Mouse (Mus musculus): ENCODE data around the gene Cit. TPM values are rescaled to one million over a fixed set of nuclear protein-coding genes. Genes with fewer than 3 reads are reported as not detected.

Cit gene
- total RNA-seq, 1 experiment from 2014 or later, result 51.2 TPM

DNA sequence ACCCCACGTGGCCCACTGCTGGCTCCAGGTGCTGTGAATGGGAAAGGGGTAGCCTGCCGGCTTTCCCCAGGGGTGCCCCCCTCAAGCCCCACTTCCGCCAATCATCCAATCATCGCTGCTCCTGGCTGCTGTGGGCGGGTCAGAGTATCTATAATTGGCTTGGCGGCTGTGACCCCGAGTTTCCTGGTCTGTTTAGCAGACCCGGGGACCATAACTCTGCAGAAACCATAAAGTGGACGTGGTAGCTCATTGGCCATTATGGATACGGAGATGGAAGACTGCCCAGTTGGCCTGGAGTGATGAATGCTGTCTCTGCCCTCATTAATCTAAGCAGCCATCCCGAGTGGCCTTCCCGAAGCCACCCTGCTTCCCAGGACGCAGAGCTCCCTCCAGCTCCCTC, 158.7 kb downstream of the Cit start:
- 0 out of 2 replicates have a peak, but pooled peaks have one; percentile 18 for ATAC-seq (replicated peaks; ENCODE audit: low read depth, poor library complexity, severe bottlenecking)

DNA sequence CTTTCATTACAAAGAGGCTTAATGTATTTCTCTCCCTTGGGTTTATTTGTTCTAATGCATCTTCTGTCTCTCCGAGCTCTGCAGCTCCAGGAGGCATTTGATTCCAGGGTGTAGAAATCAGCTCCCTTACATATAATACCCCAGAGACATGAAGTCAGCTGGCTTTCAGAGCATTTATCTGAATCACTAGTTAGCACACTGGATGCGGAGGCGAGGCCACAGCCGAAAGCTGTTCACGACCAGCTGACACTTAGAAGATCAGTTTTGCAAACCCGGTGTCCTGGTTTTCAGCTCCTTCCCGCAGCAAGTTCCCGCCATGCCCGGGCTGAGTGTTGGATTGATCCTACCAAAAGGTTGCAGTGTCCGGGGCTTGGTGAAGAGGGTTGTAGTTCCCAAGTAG, 159.2 kb downstream of the Cit start:
- no peak for ATAC-seq (replicated peaks; ENCODE audit: low read depth, poor library complexity, severe bottlenecking)

DNA sequence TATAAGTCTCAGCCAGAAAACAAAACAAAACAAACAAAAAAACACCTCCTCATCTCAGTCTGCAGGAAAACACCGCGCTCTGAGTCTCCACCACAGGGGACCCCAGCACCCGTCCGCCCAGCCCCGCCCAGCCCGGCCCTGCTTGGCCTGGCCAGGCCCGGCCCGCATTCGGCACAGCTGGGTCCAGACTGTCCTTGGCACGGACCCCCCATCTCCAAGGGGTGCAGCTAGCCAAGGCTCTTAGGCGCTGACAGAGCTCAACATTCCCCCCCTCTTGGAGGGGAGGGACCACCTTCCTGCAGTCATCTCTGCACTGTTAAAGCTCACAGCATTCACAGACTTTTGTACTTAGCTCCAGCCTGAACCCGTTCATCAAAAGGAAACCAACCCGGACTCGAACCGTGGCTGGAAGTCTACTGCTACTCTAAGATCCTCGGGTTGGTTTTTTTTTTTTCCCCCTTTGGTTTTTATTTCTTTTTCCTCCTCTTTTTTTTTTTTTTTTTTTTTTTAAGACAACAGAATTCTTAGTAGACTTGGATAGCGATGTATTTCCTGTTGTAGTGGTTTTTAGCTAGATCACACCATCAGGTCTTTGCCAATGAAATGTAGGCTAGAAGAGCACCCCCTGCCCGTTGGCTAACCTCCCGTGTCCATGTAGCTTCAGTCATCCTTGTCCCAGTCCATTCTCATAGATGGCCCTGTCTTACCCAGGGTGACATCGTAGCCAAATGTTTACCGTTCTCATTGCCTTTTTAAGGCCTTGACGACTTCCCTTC, 161.4 kb downstream of the Cit start:
- no peak for ATAC-seq (replicated peaks; ENCODE audit: low read depth, poor library complexity, severe bottlenecking)

DNA sequence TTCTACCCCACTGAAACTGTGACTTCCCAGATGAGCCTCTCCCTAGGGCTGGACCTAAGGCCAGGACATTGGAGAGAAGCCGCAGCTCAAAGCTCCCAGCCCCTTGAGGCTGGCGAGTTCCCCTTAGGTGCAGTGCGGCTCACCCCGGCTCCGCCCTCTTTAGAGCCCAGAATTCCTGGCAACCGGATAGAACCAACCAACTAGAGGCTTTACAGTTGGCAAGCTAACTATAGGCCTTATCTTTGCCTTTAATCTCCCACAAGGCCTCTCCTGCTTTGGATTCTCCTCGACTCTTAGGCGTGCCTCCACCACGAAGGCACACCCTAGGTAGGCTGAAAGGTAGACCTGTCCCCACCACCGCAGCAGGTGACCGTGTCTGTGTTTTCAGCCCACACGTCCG, 162.6 kb downstream of the Cit start:
- no peak for ATAC-seq (replicated peaks; ENCODE audit: low read depth, poor library complexity, severe bottlenecking)

DNA sequence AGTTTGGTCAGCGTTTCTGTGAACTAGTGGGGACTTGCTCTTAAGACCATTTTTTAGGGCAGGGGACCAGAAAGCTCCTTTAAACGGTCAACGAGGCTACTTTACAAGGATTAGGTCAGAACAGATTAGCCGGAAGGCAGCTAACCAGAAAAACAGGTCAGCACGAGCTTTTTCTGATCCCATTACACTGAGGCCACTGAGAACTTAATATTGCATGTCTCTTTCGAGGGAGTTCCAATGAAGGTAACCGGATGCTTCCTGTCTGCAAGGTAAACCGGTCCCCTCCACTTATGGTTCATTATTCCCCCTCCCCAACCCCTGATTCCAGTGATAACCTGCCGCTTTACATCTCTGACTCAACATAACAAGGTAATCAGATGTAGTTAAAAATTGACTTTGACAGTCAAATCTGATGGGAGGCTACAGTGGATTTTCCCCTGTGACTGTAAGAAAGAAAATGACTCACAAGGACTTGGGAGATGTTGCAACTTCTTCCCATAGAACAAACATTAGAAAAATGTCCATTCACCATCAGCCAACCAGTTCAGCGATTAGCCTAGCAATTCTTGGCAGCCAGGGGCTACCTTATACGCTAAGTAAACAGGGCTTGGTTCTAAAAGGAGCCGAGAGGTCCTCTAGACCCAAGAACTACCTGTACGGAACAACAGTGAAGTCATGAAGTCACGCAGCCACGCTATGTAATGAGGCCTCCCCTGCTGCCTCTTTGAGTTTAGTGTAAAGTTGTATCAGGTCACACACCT, 164.2 kb downstream of the Cit start:
- ATAC-seq (replicated peaks; ENCODE audit: low read depth, poor library complexity, severe bottlenecking), result no peak

DNA sequence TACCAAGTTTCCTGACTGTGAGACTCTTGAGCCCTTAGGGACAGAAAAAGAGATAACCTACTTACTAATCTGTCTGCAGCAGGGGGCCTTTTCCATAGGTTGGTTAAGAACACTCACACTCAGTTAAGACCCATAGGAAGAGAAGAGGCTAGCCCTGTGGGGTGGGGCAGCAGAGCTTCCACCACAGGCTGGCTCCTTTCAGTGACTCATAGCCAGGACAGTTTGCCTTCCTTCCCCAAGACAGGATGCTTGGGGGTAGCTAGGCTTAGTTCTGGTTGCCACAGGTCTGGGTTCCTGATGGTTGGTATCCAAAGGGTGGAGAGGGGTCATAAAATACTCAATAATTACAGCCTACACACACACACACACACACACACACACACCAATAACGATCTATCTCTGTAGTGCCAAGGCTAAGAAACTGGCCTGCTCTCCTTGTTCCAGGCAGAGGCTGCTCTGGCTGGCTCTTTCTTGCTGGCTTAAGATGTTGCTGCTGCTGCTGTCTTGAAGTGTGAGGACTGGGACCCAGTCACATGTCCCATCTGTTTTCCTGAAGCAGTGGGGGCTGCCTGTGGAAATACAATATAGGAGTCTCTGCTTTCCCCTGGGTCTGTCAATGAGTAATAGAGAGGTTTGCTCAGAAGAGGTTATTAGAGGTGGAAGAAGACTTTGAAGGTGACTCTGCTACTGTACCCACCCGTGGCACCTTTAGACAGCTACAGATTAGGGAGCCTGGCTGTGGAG, 165.0 kb downstream of the Cit start:
- no peak for ATAC-seq (replicated peaks; ENCODE audit: low read depth, poor library complexity, severe bottlenecking)

DNA sequence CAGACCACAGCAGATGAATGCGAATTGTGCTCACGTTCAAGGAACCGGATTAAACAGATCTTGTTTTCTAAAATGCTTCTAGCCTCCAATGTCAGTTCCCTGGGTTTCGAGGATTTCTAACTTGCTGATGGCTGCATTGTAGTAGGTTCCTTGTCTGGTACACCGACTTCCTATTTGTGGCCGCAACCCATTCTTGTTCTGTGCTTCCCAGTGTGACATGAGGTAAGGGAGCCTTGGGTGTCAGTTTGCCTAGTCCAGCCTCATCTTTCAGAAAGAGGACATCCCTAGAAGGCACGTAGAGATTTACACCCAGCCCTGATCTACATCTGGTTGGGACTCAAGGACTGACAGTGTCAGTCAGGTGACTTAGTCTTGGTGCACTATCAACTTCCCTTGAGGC, 166.6 kb downstream of the Cit start:
- peak; percentile 39; the same call in 1 of the 2 replicates for ATAC-seq (replicated peaks; ENCODE audit: low read depth, poor library complexity, severe bottlenecking)

DNA sequence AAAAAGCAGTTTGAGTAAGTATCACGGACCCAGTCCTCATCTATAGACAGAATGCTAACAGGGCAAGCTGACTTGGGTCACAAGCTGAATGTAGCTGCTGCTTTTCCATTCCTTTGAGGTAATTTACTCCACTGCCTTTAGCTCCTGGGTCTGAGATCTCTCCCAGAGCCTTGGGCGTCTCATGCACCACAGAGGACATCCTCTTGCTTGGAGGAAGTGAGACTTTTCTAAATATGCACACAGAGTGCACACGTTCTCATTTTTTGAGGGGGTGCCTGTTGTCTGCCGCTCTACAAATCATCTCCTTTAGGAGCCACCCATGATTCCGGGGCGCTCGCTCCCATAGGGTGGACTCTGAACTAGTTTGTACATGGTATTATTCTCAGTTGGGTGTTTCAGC, 167.4 kb downstream of the Cit start:
- no peak for ATAC-seq (replicated peaks; ENCODE audit: low read depth, poor library complexity, severe bottlenecking)

DNA sequence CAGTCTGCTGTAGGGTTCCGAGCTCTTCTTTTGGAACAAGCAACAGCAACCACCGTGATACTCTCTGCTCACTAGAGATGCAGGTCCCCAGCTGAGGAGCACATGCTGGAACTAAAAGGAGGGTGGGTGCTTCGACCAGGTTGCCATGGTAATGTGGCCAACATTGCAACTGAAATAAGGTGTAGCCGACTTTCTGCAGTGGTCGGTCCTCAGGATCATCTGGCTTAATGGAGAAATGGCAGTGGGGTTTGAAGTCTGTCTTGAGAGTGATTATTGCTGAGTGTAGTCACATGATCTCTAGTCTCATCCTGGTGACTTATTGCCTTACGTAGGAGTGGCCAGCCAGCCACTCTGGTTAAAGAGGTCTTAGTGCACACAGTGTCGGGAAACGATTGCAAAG, 168.7 kb downstream of the Cit start:
- no peak for ATAC-seq (replicated peaks; ENCODE audit: low read depth, poor library complexity, severe bottlenecking)

DNA sequence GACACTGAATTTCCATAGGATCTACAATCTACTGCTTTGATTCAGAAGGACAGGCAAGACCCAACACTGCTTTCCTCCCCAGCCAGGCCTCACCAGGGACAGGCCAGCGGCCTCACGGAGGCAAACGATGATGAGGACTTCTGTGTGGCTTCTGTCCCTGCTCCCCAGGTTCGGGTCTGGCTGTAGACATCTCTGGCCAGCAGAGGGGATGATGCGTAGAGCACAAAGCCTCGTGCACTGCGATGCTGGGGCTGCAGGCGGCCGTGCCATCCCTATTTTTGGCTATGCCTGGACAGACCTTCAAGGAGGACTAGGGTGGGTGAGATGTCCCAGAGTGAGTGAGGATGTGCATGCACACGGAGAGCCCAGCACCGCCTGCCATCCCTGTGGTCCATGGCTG, 169.2 kb downstream of the Cit start:
- no peak for ATAC-seq (replicated peaks; ENCODE audit: low read depth, poor library complexity, severe bottlenecking)

DNA sequence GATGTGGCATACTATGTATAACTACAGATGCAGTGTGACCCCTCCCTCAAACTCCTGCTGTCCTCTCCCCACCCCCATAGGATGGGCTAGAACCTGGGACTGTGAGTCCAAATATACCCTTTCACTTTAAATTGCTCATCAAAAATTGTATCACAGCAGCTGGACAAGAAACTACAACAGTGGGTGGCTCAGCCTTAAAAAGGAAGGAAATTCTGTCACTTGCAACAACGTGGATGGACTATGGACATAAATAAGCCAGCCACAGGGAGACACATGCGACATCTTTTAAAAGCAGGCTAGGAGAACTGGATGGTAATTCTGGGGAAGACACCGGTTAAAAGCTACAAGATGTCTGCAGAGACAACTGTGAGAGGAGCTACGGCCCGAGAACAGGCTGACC, 171.5 kb downstream of the Cit start:
- no peak for ATAC-seq (replicated peaks; ENCODE audit: low read depth, poor library complexity, severe bottlenecking)

DNA sequence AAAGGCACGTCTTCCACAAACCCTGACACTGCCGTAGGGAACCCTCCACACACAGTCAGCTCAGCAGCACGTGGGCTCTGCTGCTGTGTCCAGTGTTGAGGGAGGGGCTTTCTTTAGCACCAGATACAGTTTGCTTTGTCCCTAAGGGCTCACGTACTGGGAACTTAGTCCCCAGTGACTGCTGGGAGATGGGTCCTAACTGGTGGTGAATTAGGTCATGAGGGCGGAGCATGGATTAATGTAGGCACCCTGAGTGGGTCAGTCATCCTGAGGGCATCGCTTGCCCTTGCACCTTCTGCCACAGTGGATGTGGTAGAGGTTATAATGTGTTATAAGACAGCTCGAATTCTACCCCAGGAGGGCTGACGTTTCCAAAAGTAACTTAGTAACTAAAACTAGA, 172.3 kb downstream of the Cit start:
- no peak for ATAC-seq (replicated peaks; ENCODE audit: low read depth, poor library complexity, severe bottlenecking)

DNA sequence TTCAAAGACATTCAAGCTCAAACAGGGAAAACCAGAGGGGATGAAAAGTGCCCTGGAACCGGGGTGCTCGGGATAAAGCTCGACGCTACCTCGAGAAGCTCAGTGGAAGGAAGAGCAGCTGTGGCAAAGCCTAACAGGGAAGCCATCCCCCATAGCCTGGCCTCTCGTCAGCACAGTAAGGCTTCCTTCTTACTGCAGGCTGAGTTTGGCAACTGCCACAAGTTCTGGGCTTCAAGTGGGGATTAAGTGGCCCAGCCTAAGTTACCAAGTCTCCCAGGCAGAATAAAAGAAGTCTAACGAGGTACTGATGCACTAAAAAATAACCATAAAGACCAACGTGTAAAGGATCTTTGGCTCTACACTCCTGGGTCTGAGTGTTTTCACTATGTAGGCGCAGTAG, 173.1 kb downstream of the Cit start:
- ATAC-seq (replicated peaks; ENCODE audit: low read depth, poor library complexity, severe bottlenecking), result no peak

DNA sequence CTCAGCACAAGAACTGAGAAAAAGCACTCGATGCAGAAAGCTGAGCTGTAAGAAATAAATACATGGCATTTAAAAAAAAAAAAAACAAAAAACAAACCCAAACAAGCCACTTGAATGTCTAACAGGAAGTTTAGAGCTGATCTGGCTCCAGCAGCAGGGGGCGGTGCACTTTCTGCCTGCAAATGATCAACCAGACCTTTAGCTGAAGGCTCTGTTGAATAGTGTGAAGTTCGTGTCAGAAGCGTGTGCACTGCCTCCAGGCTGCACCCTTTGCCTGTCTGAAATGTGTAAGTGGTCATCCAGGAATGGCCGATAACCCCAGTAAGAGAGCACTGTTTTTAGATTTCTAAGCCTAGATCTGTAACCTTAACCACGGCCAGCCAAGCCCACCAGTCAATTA, 173.7 kb downstream of the Cit start:
- no peak for ATAC-seq (replicated peaks; ENCODE audit: low read depth, poor library complexity, severe bottlenecking)

DNA sequence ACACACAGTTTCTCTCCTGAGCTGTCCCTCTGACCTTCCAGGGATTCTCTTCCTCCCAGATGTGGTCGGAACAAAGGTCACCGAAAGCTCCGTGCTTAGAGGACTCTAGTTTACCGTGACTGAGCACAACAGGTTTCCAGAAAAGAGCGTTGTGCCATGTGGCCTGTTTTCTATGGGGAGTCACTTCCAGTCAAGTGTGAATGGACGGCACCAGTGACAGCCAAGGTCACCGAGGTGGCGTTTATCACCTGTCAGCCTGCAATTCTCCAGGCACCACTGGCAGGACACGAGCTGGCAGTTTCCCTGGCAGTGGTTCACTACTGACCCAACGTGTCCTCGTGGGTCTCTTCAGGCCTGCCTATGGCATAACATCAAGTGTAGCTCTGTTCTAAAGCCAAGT, 174.3 kb downstream of the Cit start:
- no peak for ATAC-seq (replicated peaks; ENCODE audit: low read depth, poor library complexity, severe bottlenecking)

DNA sequence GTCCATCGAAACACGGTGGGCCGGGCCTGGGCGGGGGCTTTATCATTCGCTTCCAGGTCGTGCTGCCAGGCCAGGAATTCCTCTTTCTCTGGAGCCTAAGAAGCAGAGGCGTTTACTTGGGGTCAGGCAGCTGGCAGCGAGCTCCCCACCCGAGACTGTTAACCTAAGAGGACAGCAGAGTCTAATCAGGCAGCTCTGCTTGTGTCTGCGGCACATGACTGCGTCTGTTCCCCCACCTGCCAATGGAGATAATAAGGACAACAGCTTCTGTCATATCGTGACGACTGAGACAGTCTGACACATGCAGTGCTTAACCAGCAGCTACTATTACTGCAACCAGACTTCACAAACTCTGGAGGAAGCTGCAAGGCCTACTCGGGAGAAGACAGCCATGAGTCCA, 176.5 kb downstream of the Cit start:
- peak; percentile 33 for ATAC-seq (replicated peaks; ENCODE audit: low read depth, poor library complexity, severe bottlenecking)

DNA sequence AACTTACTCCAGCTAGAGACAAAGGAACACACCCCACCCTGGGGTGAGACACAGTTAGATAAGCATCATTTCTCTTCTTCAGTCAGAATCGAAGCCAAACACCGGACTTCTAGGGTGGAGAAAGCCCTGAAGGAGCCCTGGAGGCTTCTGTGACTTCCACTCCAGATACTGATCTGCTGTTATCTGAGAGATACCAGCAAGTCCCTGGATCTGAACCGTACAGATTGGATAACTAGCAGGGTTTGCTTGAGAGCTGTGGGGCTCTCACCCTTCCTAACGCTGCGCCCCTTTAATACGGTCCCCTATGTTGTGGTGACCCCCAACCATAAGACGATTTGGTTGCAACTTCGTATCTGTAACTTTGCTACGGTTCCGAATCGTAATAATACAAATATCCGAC, 177.1 kb downstream of the Cit start:
- ATAC-seq (replicated peaks; ENCODE audit: low read depth, poor library complexity, severe bottlenecking), result no peak

DNA sequence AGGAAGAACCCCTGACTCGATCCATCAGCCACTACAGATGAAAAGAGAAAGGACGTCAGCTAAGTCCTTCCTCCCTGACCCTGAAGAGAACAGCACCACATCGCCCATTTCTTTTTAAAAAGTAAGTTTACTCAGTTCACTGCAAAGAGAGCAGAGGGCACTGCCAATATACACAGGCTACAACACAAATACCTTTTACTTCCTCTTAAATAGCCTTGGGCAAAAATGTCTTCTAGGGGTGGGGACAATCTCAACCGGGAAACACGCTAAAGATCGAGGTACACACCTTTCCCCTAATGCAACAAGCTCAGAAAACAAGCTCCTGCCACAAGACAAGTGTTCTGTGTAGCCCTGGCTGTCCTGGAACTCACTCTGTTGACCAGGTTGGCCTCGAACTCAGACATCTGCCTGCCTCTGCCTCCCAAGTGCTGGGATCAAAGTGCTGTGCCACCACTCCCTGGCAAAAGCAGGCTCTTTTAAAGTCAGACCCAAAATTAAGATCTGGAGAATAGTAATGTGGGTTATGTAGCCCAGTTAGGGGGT, 177.7 kb downstream of the Cit start:
- ATAC-seq (replicated peaks; ENCODE audit: low read depth, poor library complexity, severe bottlenecking), result no peak

DNA sequence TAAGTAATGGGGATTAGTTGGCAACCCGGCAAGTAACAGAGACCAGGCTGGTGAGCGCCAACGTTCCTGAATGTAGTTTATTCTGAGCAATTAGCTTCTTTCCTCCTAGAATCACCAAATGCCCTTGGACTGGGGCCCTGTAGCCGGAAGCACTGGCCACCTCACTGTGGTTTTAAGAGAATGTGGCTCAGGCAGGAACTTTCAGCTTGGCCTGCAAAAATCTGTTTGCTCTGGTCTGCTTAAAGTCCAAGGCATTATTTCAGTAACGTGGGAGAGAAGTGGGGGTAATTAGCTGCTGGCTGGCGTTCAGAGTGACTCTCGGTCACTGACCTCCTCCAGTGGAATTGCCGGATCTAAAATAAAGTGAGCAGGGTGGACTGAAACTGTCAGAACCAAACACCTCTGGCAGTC, 178.2 kb downstream of the Cit start:
- no peak for ATAC-seq (replicated peaks; ENCODE audit: low read depth, poor library complexity, severe bottlenecking)

DNA sequence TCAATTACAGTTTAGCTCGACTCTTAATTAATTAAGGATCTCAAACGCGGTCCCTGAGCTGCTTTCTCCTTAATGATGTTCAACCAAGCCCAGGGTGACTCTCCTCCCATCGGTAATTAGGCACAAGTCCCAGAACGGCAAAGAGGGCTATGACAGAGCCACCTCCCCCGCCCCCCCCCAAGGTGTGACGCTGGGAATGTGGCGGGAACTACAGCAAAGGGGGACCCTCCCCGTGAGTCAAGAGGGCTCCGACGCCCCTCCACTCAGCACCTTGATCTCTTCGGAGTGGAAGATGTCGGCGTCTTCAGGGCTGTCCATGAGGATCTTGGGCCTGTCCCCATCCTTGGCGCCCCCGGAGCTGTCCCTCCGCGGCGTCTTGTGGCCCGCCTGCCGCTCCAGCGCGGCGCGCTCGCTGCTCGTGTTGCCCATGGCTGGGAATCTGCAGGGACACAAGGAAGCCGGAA, 178.8 kb downstream of the Cit start:
- no peak for ATAC-seq (replicated peaks; ENCODE audit: low read depth, poor library complexity, severe bottlenecking)

DNA sequence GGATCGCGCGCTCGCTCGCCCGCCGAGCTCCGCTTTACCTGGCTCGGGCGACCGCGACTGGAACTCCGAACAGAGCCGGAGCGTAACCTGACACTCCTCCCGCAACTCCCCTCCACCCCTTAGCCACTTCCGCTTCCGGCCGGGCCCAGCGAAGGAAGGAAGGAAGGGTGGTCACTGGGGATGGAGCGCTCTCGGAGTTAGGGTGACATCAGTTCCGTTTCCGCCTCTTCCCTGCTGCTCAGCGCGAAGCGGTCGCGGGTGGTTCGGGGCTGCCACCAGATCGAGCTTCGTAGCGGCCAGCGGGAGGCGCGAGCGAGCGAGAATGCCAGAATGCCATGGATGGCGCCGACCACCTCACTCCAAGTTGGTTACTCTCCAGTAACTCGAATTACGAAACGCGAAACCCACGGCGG, 179.3 kb downstream of the Cit start, which contains the start of gene Prkab1:
Prkab1 (minus strand) TSS at position 182 of the 413 bp plus-strand sequence.
- peak; percentile 61 for ATAC-seq (replicated peaks; ENCODE audit: low read depth, poor library complexity, severe bottlenecking)
